Mouse (Mus musculus): Measurements from ENCODE around the gene Gng7. TPM values are rescaled to one million over a fixed set of nuclear protein-coding genes. Genes with fewer than 3 reads are reported as not detected.
A peak's percentile ranks its signal among the peaks of the same experiment; 100 is the strongest.

Gng7 gene
- polyA plus RNA-seq, 1 experiment from 2014 or later: 1.4 TPM

DNA sequence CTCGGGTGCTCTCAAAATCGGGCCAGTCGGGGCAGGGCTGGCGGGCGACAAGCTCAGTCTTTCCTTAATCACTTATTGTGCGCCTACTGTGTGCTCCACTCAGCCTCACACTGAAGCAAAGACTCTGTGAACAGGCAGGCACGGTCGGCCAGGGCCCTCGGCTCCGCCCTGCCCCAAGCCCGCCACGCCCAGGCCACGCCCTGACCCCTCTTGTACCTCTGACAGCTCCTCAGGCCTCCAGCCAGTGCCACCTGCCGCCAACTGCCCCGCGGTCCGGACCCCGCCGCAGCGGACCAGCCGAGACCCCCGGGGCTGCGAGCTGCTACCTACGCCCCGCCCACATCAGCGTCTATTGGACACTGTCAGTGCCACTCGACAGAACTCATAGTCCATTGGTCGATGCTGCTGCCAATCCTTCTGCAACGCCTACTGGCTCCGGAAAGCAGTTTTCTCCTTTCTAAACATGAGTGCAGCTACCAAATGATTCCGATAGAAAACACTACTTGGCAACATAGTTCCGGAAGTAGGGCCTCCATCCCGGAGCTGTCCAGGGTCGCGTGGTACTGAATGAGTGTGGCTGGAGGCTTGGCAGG lies 22.3 kb upstream of the Gng7 start, which contains the start of gene Slc39a3:
Gene Slc39a3, minus strand, starts transcription at position 439 of the 593 bp plus-strand sequence.
- ATAC-seq (ENCODE audit: insufficient number of reproducible peaks, insufficient read depth, low FRiP score, low read depth): peak; percentile 94
- Histone ChIP-seq H3K27me3 (ENCODE audit: control insufficient read depth, insufficient read depth, low read length) (no peaks in the 10 kb centered on the region), H3K36me3 (ENCODE audit: control insufficient read depth, insufficient read depth, low read length) (peaks cover 11% of the 10 kb centered on the region; the same call in 1 of the 2 replicates), H3K9ac (ENCODE audit: low read length) (peak within 1 kb of the TSS; percentile 74), H3K4me1 (ENCODE audit: control insufficient read depth in 2 of 2, insufficient read depth in 2 of 2, low read length in 2 of 2) (no peaks in the 10 kb centered on the region), H3K4me3 (ENCODE audit: control insufficient read depth in 1 of 2, insufficient read depth in 1 of 2, low read depth in 1 of 2, low read length in 2 of 2) (peak within 1 kb of the TSS; percentile 58 to 83), H3K4me2 (ENCODE audit: low read length) (peak within 1 kb of the TSS; percentile 77), H3K27ac (replicated peaks in 1 of 2; ENCODE audit: control insufficient read depth in 1 of 2, insufficient read depth in 1 of 2, low read depth in 2 of 2, low read length in 2 of 2) (0 out of 4 replicates have a peak within 1 kb of the TSS, but pooled peaks of 1 of the 2 experiments have one; percentile 2), H3K9me3 (ENCODE audit: control insufficient read depth, low read length) (no peaks in the 10 kb centered on the region)
- WGBS: 1% methylated on average over 35 of the region's 35 CpGs

DNA sequence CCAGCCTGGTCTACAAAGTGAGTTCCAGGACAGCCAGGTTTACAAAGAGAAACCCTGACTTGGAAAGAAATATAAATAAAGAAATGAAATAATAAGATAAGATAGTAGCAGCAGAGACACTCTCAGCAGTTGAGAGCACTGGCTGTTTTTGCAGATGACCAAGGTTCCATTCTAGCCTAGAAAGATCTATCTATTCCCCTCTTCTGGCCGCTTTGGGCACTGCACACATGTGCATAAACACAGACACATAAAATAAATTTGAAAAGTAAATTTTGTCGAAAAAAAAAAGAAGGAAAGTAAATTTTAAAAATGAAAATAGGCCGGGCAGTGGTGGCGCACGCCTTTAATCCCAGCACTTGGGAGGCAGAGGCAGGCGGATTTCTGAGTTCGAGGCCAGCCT lies 21.5 kb upstream of the Gng7 start:
- Histone ChIP-seq H3K27me3 (ENCODE audit: control insufficient read depth, insufficient read depth, low read length) (no peaks in the 10 kb centered on the region), H3K9ac (ENCODE audit: low read length) (no peak overlapping the region), H3K4me1 (ENCODE audit: control insufficient read depth in 2 of 2, insufficient read depth in 2 of 2, low read length in 2 of 2) (no peaks in the 10 kb centered on the region), H3K4me3 (ENCODE audit: control insufficient read depth in 1 of 2, insufficient read depth in 1 of 2, low read depth in 1 of 2, low read length in 2 of 2) (no peak overlapping the region), H3K27ac (replicated peaks in 1 of 2; ENCODE audit: control insufficient read depth in 1 of 2, insufficient read depth in 1 of 2, low read depth in 2 of 2, low read length in 2 of 2) (no peak overlapping the region), H3K36me3 (ENCODE audit: control insufficient read depth, insufficient read depth, low read length) (peaks cover 17% of the 10 kb centered on the region), H3K9me3 (ENCODE audit: control insufficient read depth, low read length) (no peaks in the 10 kb centered on the region), H3K4me2 (ENCODE audit: low read length) (no peak overlapping the region)
- WGBS: 75% methylated on average over 7 of the region's 7 CpGs
- no peak for ATAC-seq (ENCODE audit: insufficient number of reproducible peaks, insufficient read depth, low FRiP score, low read depth)

DNA sequence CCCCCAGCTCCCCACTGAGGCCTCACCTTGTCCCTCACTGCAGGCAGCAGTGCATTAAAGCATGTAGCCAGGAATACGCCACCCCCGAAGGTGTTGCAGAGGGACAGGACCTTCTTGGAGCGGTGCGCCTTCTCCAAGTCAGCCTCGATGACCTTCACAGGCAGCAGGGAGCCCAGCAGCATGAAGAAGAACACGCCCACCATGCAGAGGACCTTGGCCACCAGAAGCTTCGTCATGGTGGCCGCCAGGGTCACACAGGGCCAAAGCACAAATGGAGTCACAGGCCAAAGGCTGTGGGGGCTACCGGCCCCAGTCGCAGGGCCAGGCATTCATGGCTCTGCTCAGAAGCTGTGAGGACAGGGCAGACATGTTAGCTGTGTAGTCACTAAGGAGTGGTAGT lies 18.8 kb upstream of the Gng7 start:
- Histone ChIP-seq H3K4me2 (ENCODE audit: low read length) (no peak overlapping the region), H3K9me3 (ENCODE audit: control insufficient read depth, low read length) (no peaks in the 10 kb centered on the region), H3K27ac (replicated peaks in 1 of 2; ENCODE audit: control insufficient read depth in 1 of 2, insufficient read depth in 1 of 2, low read depth in 2 of 2, low read length in 2 of 2) (no peak overlapping the region), H3K36me3 (ENCODE audit: control insufficient read depth, insufficient read depth, low read length) (peaks cover 29% of the 10 kb centered on the region), H3K9ac (ENCODE audit: low read length) (no peak overlapping the region), H3K27me3 (ENCODE audit: control insufficient read depth, insufficient read depth, low read length) (no peaks in the 10 kb centered on the region), H3K4me1 (ENCODE audit: control insufficient read depth in 2 of 2, insufficient read depth in 2 of 2, low read length in 2 of 2) (no peaks in the 10 kb centered on the region), H3K4me3 (ENCODE audit: control insufficient read depth in 1 of 2, insufficient read depth in 1 of 2, low read depth in 1 of 2, low read length in 2 of 2) (no peak overlapping the region)
- no peak for ATAC-seq (ENCODE audit: insufficient number of reproducible peaks, insufficient read depth, low FRiP score, low read depth)
- 67% methylated on average over 10 of the region's 10 CpGs for WGBS

DNA sequence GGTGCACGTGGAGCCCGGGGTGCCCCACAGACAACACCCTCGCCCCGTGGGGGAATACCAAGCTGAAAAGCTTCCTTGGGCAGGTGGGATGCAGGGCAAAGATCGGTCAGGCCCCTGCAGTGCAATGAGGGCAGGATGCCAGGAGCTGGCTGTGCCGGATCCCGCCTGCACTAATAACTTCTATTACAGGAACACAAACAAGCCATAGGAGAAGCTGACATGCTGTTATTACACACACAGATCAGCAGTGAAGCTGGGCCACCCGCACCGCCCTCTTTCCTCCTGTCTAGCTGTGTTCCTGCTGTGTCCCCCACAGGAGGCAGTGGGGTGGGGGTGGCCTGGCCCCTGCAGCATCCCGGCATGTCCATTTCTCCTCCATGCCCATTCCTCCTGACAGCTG lies 14.3 kb upstream of the Gng7 start:
- 76% methylated on average over 10 of the region's 10 CpGs for WGBS
- H3K9ac ChIP-seq (ENCODE audit: low read length): no peak overlapping the region
- peaks cover 20% of the 10 kb centered on the region for H3K27me3 ChIP-seq (ENCODE audit: control insufficient read depth, insufficient read depth, low read length)
- peaks cover 4 to 12% of the 10 kb centered on the region in 2 experiments; a peak in 3 of 4 replicates for H3K4me1 ChIP-seq (ENCODE audit: control insufficient read depth in 2 of 2, insufficient read depth in 2 of 2, low read length in 2 of 2)
- no peak overlapping the region for H3K4me2 ChIP-seq (ENCODE audit: low read length)
- no peaks in the 10 kb centered on the region for H3K9me3 ChIP-seq (ENCODE audit: control insufficient read depth, low read length)
- no peak overlapping the region for H3K27ac ChIP-seq (replicated peaks in 1 of 2; ENCODE audit: control insufficient read depth in 1 of 2, insufficient read depth in 1 of 2, low read depth in 2 of 2, low read length in 2 of 2)
- no peak overlapping the region for H3K4me3 ChIP-seq (ENCODE audit: control insufficient read depth in 1 of 2, insufficient read depth in 1 of 2, low read depth in 1 of 2, low read length in 2 of 2)
- ATAC-seq (ENCODE audit: insufficient number of reproducible peaks, insufficient read depth, low FRiP score, low read depth): no peak
- peaks cover 29% of the 10 kb centered on the region for H3K36me3 ChIP-seq (ENCODE audit: control insufficient read depth, insufficient read depth, low read length)

DNA sequence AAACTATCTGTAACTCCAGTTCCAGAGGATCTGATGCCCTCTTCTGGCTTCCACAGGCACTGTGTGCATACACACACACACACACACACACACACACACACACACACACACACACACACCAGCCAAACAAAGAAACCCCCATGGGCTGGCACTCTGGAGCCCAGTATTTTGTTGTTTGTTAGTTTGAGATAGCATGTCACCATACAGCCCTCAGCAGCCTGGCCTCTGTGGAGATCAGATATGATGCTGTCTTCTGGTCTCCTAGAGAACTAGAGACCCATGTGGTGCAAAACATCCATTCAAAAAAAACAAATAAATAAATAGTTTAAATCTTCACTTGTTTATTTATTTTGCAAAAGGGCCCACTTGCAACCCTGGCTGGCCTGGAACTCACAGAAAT lies 13.5 kb upstream of the Gng7 start:
- Histone ChIP-seq H3K4me2 (ENCODE audit: low read length) (no peak overlapping the region), H3K4me3 (ENCODE audit: control insufficient read depth in 1 of 2, insufficient read depth in 1 of 2, low read depth in 1 of 2, low read length in 2 of 2) (no peak overlapping the region), H3K9ac (ENCODE audit: low read length) (no peak overlapping the region), H3K36me3 (ENCODE audit: control insufficient read depth, insufficient read depth, low read length) (peaks cover 29% of the 10 kb centered on the region), H3K27me3 (ENCODE audit: control insufficient read depth, insufficient read depth, low read length) (peaks cover 28% of the 10 kb centered on the region), H3K27ac (replicated peaks in 1 of 2; ENCODE audit: control insufficient read depth in 1 of 2, insufficient read depth in 1 of 2, low read depth in 2 of 2, low read length in 2 of 2) (no peak overlapping the region), H3K4me1 (ENCODE audit: control insufficient read depth in 2 of 2, insufficient read depth in 2 of 2, low read length in 2 of 2) (peaks cover 4 to 12% of the 10 kb centered on the region in 2 experiments; a peak in 3 of 4 replicates), H3K9me3 (ENCODE audit: control insufficient read depth, low read length) (no peaks in the 10 kb centered on the region)
- no peak for ATAC-seq (ENCODE audit: insufficient number of reproducible peaks, insufficient read depth, low FRiP score, low read depth)

DNA sequence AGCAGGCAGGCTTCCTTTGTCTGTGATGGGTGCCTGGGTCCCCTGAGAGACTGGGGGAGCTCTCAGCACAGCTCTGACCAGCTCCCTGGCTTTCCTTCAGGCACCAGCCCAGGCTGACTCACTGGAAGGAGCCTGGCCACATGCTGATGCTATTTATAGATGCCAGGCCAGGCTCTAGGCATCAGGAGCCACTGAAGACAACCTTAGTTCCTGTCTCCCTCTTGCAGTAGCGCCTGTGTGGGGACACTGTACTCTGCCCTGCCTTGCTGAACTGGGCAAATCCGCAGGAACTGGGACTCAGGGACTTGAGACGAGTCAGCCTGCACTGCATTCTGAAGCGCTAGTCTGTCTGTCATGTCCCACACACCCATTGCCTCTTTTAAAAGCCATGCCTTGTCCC lies 12.6 kb upstream of the Gng7 start:
- H3K27me3 ChIP-seq (ENCODE audit: control insufficient read depth, insufficient read depth, low read length): peaks cover 34% of the 10 kb centered on the region
- no peak overlapping the region; the same call in 1 of the 2 replicates for H3K9ac ChIP-seq (ENCODE audit: low read length)
- H3K9me3 ChIP-seq (ENCODE audit: control insufficient read depth, low read length): no peaks in the 10 kb centered on the region
- ATAC-seq (ENCODE audit: insufficient number of reproducible peaks, insufficient read depth, low FRiP score, low read depth): no peak
- H3K36me3 ChIP-seq (ENCODE audit: control insufficient read depth, insufficient read depth, low read length): peaks cover 20% of the 10 kb centered on the region
- no peak overlapping the region for H3K4me3 ChIP-seq (ENCODE audit: control insufficient read depth in 1 of 2, insufficient read depth in 1 of 2, low read depth in 1 of 2, low read length in 2 of 2)
- WGBS: 38% methylated on average over 4 of the region's 4 CpGs
- no peak overlapping the region for H3K4me2 ChIP-seq (ENCODE audit: low read length)
- H3K27ac ChIP-seq (replicated peaks in 1 of 2; ENCODE audit: control insufficient read depth in 1 of 2, insufficient read depth in 1 of 2, low read depth in 2 of 2, low read length in 2 of 2): no peak overlapping the region; a peak in 1 of 4 replicates
- H3K4me1 ChIP-seq (ENCODE audit: control insufficient read depth in 2 of 2, insufficient read depth in 2 of 2, low read length in 2 of 2): peaks cover 4 to 12% of the 10 kb centered on the region in 2 experiments; a peak in 3 of 4 replicates

DNA sequence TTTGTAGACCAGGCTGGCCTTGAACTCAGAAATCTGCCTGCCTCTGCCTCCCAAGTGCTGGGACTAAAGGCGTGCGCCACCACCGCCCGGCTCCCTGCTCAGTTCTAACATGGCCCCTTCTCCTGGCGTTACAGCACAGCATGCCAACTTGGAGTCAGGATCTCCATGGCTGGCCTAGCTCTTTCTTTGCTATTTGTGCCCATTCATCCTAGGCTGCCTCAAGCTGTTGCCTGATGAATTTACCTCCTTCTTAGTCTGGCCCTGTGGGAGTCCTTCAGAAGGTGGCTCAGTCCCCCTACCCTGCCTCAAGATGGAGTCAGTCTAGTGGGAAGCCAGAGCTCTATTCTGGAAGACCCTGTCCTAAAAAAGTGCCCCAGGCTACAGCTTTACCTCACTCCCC lies 12.1 kb upstream of the Gng7 start:
- Histone ChIP-seq H3K9ac (ENCODE audit: low read length) (no peak overlapping the region), H3K4me3 (ENCODE audit: control insufficient read depth in 1 of 2, insufficient read depth in 1 of 2, low read depth in 1 of 2, low read length in 2 of 2) (no peak overlapping the region), H3K36me3 (ENCODE audit: control insufficient read depth, insufficient read depth, low read length) (peaks cover 16% of the 10 kb centered on the region), H3K27ac (replicated peaks in 1 of 2; ENCODE audit: control insufficient read depth in 1 of 2, insufficient read depth in 1 of 2, low read depth in 2 of 2, low read length in 2 of 2) (no peak overlapping the region; a peak in 1 of 4 replicates), H3K4me1 (ENCODE audit: control insufficient read depth in 2 of 2, insufficient read depth in 2 of 2, low read length in 2 of 2) (peaks cover 4 to 12% of the 10 kb centered on the region in 2 experiments; a peak in 3 of 4 replicates), H3K4me2 (ENCODE audit: low read length) (no peak overlapping the region), H3K9me3 (ENCODE audit: control insufficient read depth, low read length) (no peaks in the 10 kb centered on the region), H3K27me3 (ENCODE audit: control insufficient read depth, insufficient read depth, low read length) (peaks cover 39% of the 10 kb centered on the region)
- 90% methylated on average over 5 of the region's 5 CpGs for WGBS
- no peak for ATAC-seq (ENCODE audit: insufficient number of reproducible peaks, insufficient read depth, low FRiP score, low read depth)
